Mouse (Mus musculus): ENCODE measurements at regions not wholly inside any gene's neighbourhood (a gene's known extent, or its start where the extent isn't known, plus 50 kb on each side); places are given as distances from the start of the nearest gene placed in this dataset.
"Not testable (repeated sequence)": the region's sequence is repeated elsewhere in the genome, so short reads cannot be mapped to it uniquely, and the experiment has no call there.

- no peaks in the 10 kb centered on the region for H3K36me3 ChIP-seq (ENCODE audit: insufficient read depth, low read length)
Observed at GRCm38 (mm10) chr1:80969927-80970326, 106.8 kb upstream of the Nyap2 start.

GRCm38 (mm10) chr1:80969194-80969593, 107.6 kb upstream of the Nyap2 start:
- H3K4me1 ChIP-seq (replicated peaks; ENCODE audit: low read depth, low read length) = no peaks in the 10 kb centered on the region
- no peaks in the 10 kb centered on the region for H3K27me3 ChIP-seq (ENCODE audit: insufficient read depth, low read length)
- H3K4me3 ChIP-seq (replicated peaks; ENCODE audit: low read length) = no peak overlapping the region
- no peak for TF ChIP-seq CTCF (conservative IDR thresholded peaks at IDR 0.05; ENCODE audit: low read length)
- no peak for TF ChIP-seq NANOG (IDR thresholded peaks at IDR 0.05; ENCODE audit: borderline replicate concordance, low read length)
- TF ChIP-seq POU5F1 (IDR thresholded peaks at IDR 0.05; ENCODE audit: borderline replicate concordance, low read length) = no peak
- no peaks in the 10 kb centered on the region for H3K9me3 ChIP-seq (ENCODE audit: low read length)
- H3K36me3 ChIP-seq (ENCODE audit: insufficient read depth, low read length) = no peaks in the 10 kb centered on the region

More at GRCm38 (mm10) chr1:80969927-80970326, 106.8 kb upstream of the Nyap2 start:
- H3K4me1 ChIP-seq (replicated peaks; ENCODE audit: low read depth, low read length) = no peaks in the 10 kb centered on the region
- TF ChIP-seq CTCF (conservative IDR thresholded peaks at IDR 0.05; ENCODE audit: low read length) (no peak), POU5F1 (IDR thresholded peaks at IDR 0.05; ENCODE audit: borderline replicate concordance, low read length) (no peak), NANOG (IDR thresholded peaks at IDR 0.05; ENCODE audit: borderline replicate concordance, low read length) (no peak)
- no peak overlapping the region for H3K4me3 ChIP-seq (replicated peaks; ENCODE audit: low read length)
- no peaks in the 10 kb centered on the region for H3K27me3 ChIP-seq (ENCODE audit: insufficient read depth, low read length)
- no peaks in the 10 kb centered on the region for H3K9me3 ChIP-seq (ENCODE audit: low read length)

GRCm38 (mm10) chr1:80965792-80966191, 111.0 kb upstream of the Nyap2 start:
- H3K9me3 ChIP-seq (ENCODE audit: low read length) = no peaks in the 10 kb centered on the region
- H3K36me3 ChIP-seq (ENCODE audit: insufficient read depth, low read length) = no peaks in the 10 kb centered on the region
- no peaks in the 10 kb centered on the region for H3K27me3 ChIP-seq (ENCODE audit: insufficient read depth, low read length)
- H3K4me1 ChIP-seq (replicated peaks; ENCODE audit: low read depth, low read length) = no peaks in the 10 kb centered on the region
- TF ChIP-seq NANOG (IDR thresholded peaks at IDR 0.05; ENCODE audit: borderline replicate concordance, low read length) (no peak), CTCF (conservative IDR thresholded peaks at IDR 0.05; ENCODE audit: low read length) (no peak), POU5F1 (IDR thresholded peaks at IDR 0.05; ENCODE audit: borderline replicate concordance, low read length) (no peak)
- H3K4me3 ChIP-seq (replicated peaks; ENCODE audit: low read length) = no peak overlapping the region

- H3K27me3 ChIP-seq (ENCODE audit: insufficient read depth, low read length) = no peaks in the 10 kb centered on the region
- H3K4me1 ChIP-seq (replicated peaks; ENCODE audit: low read depth, low read length) = no peaks in the 10 kb centered on the region
- H3K36me3 ChIP-seq (ENCODE audit: insufficient read depth, low read length) = no peaks in the 10 kb centered on the region
- H3K9me3 ChIP-seq (ENCODE audit: low read length) = no peaks in the 10 kb centered on the region
- no peak overlapping the region for H3K4me3 ChIP-seq (replicated peaks; ENCODE audit: low read length)
- TF ChIP-seq NANOG (IDR thresholded peaks at IDR 0.05; ENCODE audit: borderline replicate concordance, low read length) = no peak
- no peak for TF ChIP-seq CTCF (conservative IDR thresholded peaks at IDR 0.05; ENCODE audit: low read length)
- no peak for TF ChIP-seq POU5F1 (IDR thresholded peaks at IDR 0.05; ENCODE audit: borderline replicate concordance, low read length)
Observed at GRCm38 (mm10) chr1:80964376-80964775, 112.4 kb upstream of the Nyap2 start.

- Histone ChIP-seq H3K9me3 (ENCODE audit: low read length) (no peaks in the 10 kb centered on the region), H3K4me1 (replicated peaks; ENCODE audit: low read depth, low read length) (no peaks in the 10 kb centered on the region), H3K36me3 (ENCODE audit: insufficient read depth, low read length) (no peaks in the 10 kb centered on the region), H3K4me3 (replicated peaks; ENCODE audit: low read length) (no peak overlapping the region), H3K27me3 (ENCODE audit: insufficient read depth, low read length) (no peaks in the 10 kb centered on the region)
- no peak for TF ChIP-seq NANOG (IDR thresholded peaks at IDR 0.05; ENCODE audit: borderline replicate concordance, low read length)
- no peak for TF ChIP-seq POU5F1 (IDR thresholded peaks at IDR 0.05; ENCODE audit: borderline replicate concordance, low read length)
- no peak for TF ChIP-seq CTCF (conservative IDR thresholded peaks at IDR 0.05; ENCODE audit: low read length)
Observed at GRCm38 (mm10) chr1:80963838-80964237, 112.9 kb upstream of the Nyap2 start.

- no peaks in the 10 kb centered on the region for H3K36me3 ChIP-seq (ENCODE audit: insufficient read depth, low read length)
- no peaks in the 10 kb centered on the region for H3K27me3 ChIP-seq (ENCODE audit: insufficient read depth, low read length)
- H3K4me1 ChIP-seq (replicated peaks; ENCODE audit: low read depth, low read length) = no peaks in the 10 kb centered on the region
- TF ChIP-seq CTCF (conservative IDR thresholded peaks at IDR 0.05; ENCODE audit: low read length) (no peak), POU5F1 (IDR thresholded peaks at IDR 0.05; ENCODE audit: borderline replicate concordance, low read length) (no peak), NANOG (IDR thresholded peaks at IDR 0.05; ENCODE audit: borderline replicate concordance, low read length) (no peak)
- H3K4me3 ChIP-seq (replicated peaks; ENCODE audit: low read length) = no peak overlapping the region
- no peaks in the 10 kb centered on the region for H3K9me3 ChIP-seq (ENCODE audit: low read length)
Observed at GRCm38 (mm10) chr1:80950406-80950805, 126.3 kb upstream of the Nyap2 start.

GRCm38 (mm10) chr1:80946049-80946448, 130.7 kb upstream of the Nyap2 start:
- H3K27me3 ChIP-seq (ENCODE audit: insufficient read depth, low read length); H3K9me3 ChIP-seq (ENCODE audit: low read length); H3K4me3 ChIP-seq (replicated peaks; ENCODE audit: low read length); H3K4me1 ChIP-seq (replicated peaks; ENCODE audit: low read depth, low read length); H3K36me3 ChIP-seq (ENCODE audit: insufficient read depth, low read length): not testable (repeated sequence)

GRCm38 (mm10) chr1:80939372-80939771, 137.4 kb upstream of the Nyap2 start:
- H3K4me3 ChIP-seq (replicated peaks; ENCODE audit: low read length) = no peak overlapping the region
- no peaks in the 10 kb centered on the region for H3K27me3 ChIP-seq (ENCODE audit: insufficient read depth, low read length)
- no peaks in the 10 kb centered on the region for H3K9me3 ChIP-seq (ENCODE audit: low read length)
- no peak for TF ChIP-seq POU5F1 (IDR thresholded peaks at IDR 0.05; ENCODE audit: borderline replicate concordance, low read length)
- no peak for TF ChIP-seq NANOG (IDR thresholded peaks at IDR 0.05; ENCODE audit: borderline replicate concordance, low read length)
- TF ChIP-seq CTCF (conservative IDR thresholded peaks at IDR 0.05; ENCODE audit: low read length) = no peak
- no peaks in the 10 kb centered on the region for H3K4me1 ChIP-seq (replicated peaks; ENCODE audit: low read depth, low read length)
- H3K36me3 ChIP-seq (ENCODE audit: insufficient read depth, low read length) = no peaks in the 10 kb centered on the region

GRCm38 (mm10) chr1:80899281-80899680, 141.0 kb upstream of the Dock10 start:
- Histone ChIP-seq H3K36me3 (ENCODE audit: insufficient read depth, low read length) (no peaks in the 10 kb centered on the region), H3K27me3 (ENCODE audit: insufficient read depth, low read length) (no peaks in the 10 kb centered on the region), H3K9me3 (ENCODE audit: low read length) (no peaks in the 10 kb centered on the region), H3K4me3 (replicated peaks; ENCODE audit: low read length) (no peak overlapping the region), H3K4me1 (replicated peaks; ENCODE audit: low read depth, low read length) (no peaks in the 10 kb centered on the region)
- TF ChIP-seq POU5F1 (IDR thresholded peaks at IDR 0.05; ENCODE audit: borderline replicate concordance, low read length) (no peak), NANOG (IDR thresholded peaks at IDR 0.05; ENCODE audit: borderline replicate concordance, low read length) (no peak)

Measured in E14TG2a.4 (cell line).